Mouse (Mus musculus) embryonic fibroblast, embryonic 13.5 days (primary cell): ENCODE results near the gene Snap23.

Experiments used
- CTCF ChIP-seq: IDR thresholded peaks from 2 replicates; pipeline ENCODE4 v1.5.1; 2011; ENCODE audit warnings: mild to moderate bottlenecking, control low read depth, low read length, moderate library complexity, borderline replicate concordance; ENCODE audit not compliant: insufficient read depth
- POLR2A ChIP-seq: IDR thresholded peaks from 2 replicates; pipeline ENCODE4 v1.6.1; 2011; ENCODE audit warnings: low read depth, mild to moderate bottlenecking, control low read depth, low read length, moderate library complexity

- TF ChIP-seq CTCF (no peak), POLR2A (no peak)
Observed at GRCm38 (mm10) chr2:120577799-120578198, 10.3 kb downstream of the Snap23 start.
